Mouse (Mus musculus) intestine, embryonic 14.5 days (tissue): Measurements from ENCODE around the gene Btnl1. TPM values are rescaled to one million over a fixed set of nuclear protein-coding genes. Genes with fewer than 3 reads are reported as not detected.

ENCODE experiments used
- ATAC-seq: fragments of 200-750 bp; cut with Nextera tagmentation; replicated peaks from 2 replicates; pipeline ENCODE4 v1.8.0; 2017; ENCODE audit warnings: low read depth, moderate number of reproducible peaks, moderate TSS enrichment, moderate library complexity; ENCODE audit not compliant: low FRiP score, low TSS enrichment
- DNase-seq: peaks from one replicate; pipeline ENCODE4 v3.0.0-alpha.2; 2018; ENCODE audit warnings: low spot score
- H3K27ac ChIP-seq: fragments of 300-500 bp; sonication (generic); 2 replicates; pipeline ENCODE4 v1.5.1; 2014; ENCODE audit warnings: low read depth, mild to moderate bottlenecking, control low read depth
- H3K27me3 ChIP-seq: fragments of 300-500 bp; sonication (generic); replicated peaks from 2 replicates; pipeline ENCODE4 v1.6.1; 2014; ENCODE audit warnings: low read length, control low read depth; ENCODE audit not compliant: control insufficient read depth, insufficient read depth
- H3K36me3 ChIP-seq: fragments of 300-500 bp; sonication (generic); 2 replicates; pipeline ENCODE4 v1.6.1; 2014; ENCODE audit warnings: low read length, control low read depth; ENCODE audit not compliant: control insufficient read depth, insufficient read depth
- H3K4me1 ChIP-seq: fragments of 300-500 bp; sonication (generic); replicated peaks from 2 replicates; pipeline ENCODE4 v1.6.1; 2014; ENCODE audit warnings: low read length, control low read depth, mixed read lengths; ENCODE audit not compliant: control insufficient read depth, insufficient read depth
- H3K4me2 ChIP-seq: fragments of 300-500 bp; sonication (generic); 2 replicates; pipeline ENCODE4 v1.6.1; 2014; ENCODE audit warnings: low read length
- H3K4me3 ChIP-seq: fragments of 300-500 bp; sonication (generic); 2 replicates; pipeline ENCODE4 v1.5.1; 2014; ENCODE audit warnings: low read depth, low read length, control low read depth, mixed read lengths
- H3K9ac ChIP-seq: fragments of 300-500 bp; sonication (generic); 2 replicates; pipeline ENCODE4 v1.6.1; 2014; ENCODE audit warnings: mild to moderate bottlenecking, low read length
- H3K9me3 ChIP-seq: fragments of 300-500 bp; sonication (generic); 2 replicates; pipeline ENCODE4 v1.6.1; 2016; ENCODE audit warnings: low read length, control low read depth; ENCODE audit not compliant: control insufficient read depth
- WGBS: fragments of 180-500 bp; shearing (Covaris S2); extraction: QIAGEN DNeasy Blood & Tissue Kit; methylation state at CpG from one replicate; pipeline ENCODE4 v1.1.7; 2014; 5-methylcytosine and 5-hydroxymethylcytosine counted together
- polyA plus RNA-seq: library from polyadenylated mRNA; unstranded; fragments of >200 nt; fragmentation: Nextera tagmentation; extraction: Ambion mirVana; gene quantifications from 2 replicates; pipeline ENCODE4 v1.2.1, GENCODE M21; 2014

Gene Btnl1
- polyA plus RNA-seq: 0.59 and 1.3 TPM in 2 replicates

DNA sequence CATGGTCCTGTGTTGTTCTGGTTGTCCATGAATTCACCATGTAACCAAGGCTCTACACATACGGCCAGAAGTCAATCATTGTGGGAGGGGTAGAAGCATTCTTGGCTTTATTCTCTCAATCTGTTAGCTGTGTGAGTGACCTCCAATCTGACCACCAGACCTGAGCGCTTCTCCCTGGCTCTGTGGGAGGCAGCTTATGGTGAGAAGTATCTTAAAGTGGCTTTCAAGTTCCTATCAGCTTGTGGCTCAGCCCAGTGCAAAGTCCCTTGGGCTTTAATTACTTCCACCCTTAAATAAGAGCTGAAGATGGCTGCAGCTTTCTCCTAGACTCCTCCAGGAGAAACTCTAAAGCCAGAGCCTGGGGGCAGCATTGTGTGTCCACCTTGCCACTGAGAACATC lies at the start of gene Btnl1:
Btnl1 (plus strand) TSS at position 286 of the 400 bp plus-strand sequence.
- ATAC-seq (no peak), DNase-seq (no peak)
- no peak within 1 kb of the TSS for H3K27ac ChIP-seq
- no peaks in the 10 kb centered on the region for H3K9me3 ChIP-seq
- no peak within 1 kb of the TSS for H3K4me2 ChIP-seq
- no peak within 1 kb of the TSS for H3K4me3 ChIP-seq
- no peaks in the 10 kb centered on the region for H3K4me1 ChIP-seq
- H3K9ac ChIP-seq: no peak within 1 kb of the TSS
- H3K36me3 ChIP-seq: no peaks in the 10 kb centered on the region
- WGBS: 78% methylated on average over 2 of the region's 2 CpGs
- H3K27me3 ChIP-seq: no peaks in the 10 kb centered on the region

DNA sequence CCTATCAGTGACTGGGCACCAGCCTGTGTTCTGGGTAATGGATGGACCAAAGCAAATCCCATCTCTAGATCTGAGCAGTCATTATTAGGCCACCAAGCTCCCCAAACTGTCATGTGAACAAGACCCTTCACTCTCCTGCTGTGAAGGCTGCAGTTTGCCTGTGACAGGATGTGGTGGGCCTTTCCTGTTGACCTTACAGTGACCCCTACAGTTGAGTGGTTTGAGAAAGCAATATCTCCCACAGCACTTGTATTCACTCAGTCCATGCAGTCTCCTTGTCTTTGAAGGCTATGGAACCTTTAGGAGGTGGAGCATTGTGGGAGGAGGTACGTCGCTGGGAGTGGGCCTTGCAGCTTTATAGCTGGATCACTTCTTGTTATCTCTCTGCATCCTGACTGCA lies 47.1 kb upstream of the Btnl1 start:
- Histone ChIP-seq H3K9ac (no peak overlapping the region), H3K27me3 (no peaks in the 10 kb centered on the region), H3K9me3 (no peaks in the 10 kb centered on the region), H3K4me2 (no peak overlapping the region), H3K4me3 (no peak overlapping the region), H3K4me1 (no peaks in the 10 kb centered on the region), H3K27ac (no peak overlapping the region), H3K36me3 (no peaks in the 10 kb centered on the region)
- WGBS: 68% methylated on average over 2 of the region's 2 CpGs
- DNase-seq (no peak), ATAC-seq (no peak)

DNA sequence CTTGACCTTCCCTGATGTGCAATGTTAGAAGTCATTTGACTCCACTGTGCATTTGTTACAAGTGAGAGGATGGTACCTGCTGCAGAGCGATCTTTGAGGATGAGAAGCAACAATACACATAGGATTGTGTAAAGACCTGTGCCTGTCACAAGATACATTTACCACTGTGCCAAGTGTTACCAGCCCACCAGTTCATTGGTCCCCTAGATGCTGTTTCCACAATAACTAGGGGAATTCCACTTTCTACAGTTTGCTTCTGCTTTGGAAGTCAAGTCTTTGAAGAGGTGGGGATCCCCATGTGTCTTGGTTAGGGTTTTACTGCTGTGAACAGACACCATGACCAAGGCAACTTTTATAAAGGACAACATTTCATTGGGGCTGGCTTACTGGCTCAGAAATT lies 45.7 kb upstream of the Btnl1 start:
- H3K4me1 ChIP-seq: no peaks in the 10 kb centered on the region
- H3K9ac ChIP-seq: no peak overlapping the region
- WGBS: 93% methylated on average over 1 of the region's 1 CpGs
- H3K36me3 ChIP-seq: no peaks in the 10 kb centered on the region
- no peak overlapping the region for H3K27ac ChIP-seq
- DNase-seq (no peak), ATAC-seq (no peak)
- no peak overlapping the region for H3K4me3 ChIP-seq
- no peaks in the 10 kb centered on the region for H3K9me3 ChIP-seq
- no peaks in the 10 kb centered on the region for H3K27me3 ChIP-seq
- no peak overlapping the region for H3K4me2 ChIP-seq

DNA sequence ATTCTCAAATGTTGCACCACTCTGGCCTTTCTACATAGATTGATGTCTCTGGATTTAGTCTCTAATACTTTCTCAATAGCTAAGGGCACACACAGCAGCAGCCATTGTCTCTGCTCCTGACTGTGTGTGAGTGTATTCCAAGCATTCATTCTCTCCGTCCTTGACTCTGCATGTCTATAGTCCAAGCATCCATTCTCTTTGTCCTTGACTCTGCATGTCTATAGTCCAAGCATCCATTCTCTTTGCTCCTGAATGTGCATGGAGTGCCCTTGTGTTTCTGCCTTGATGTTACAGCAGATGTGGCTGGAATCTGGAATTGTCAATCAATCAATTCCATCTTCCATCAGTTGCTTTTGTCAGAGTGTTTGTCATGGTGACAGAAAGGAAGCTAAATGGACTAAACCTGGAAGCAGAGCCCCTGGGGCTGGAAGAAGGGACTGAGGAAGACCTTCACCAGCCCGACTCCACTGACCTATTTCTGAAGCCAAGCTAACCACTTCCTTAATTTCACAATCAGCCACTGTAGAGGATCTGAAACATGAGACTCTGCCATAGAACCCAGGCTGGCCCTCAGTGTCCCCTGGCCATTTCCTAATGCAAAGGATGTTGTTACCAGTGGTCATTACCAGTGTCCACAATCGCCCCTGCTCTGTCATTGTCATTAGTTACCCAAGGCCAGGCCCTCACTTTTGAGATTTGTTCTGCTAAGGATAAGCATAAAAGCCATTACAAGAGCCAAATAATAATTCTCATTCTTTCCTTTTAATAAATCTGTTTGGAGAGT lies 36.1 kb upstream of the Btnl1 start:
- DNase-seq: no peak

DNA sequence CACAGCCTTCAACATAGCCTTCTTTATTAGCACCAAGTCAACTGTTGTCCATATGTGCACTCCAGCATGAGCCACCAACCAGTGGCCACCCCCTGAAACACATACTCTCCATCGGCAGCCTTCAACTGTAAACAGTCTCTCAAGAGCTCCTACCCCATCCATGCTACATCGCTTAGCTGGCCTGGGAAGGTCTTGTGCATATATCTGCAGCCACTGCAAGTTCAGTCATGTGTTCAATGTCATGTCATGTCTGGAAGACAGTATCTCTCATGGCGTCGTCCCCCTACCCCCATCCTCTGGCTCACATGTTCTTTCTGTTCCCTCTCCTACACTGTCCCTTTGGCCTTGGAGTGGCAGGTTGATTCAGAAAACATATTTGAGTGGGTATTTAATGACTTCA lies 32.0 kb upstream of the Btnl1 start:
- no peaks in the 10 kb centered on the region for H3K4me1 ChIP-seq
- WGBS: 83% methylated on average over 4 of the region's 4 CpGs
- no peaks in the 10 kb centered on the region for H3K36me3 ChIP-seq
- H3K9ac ChIP-seq: no peak overlapping the region
- no peak for ATAC-seq
- DNase-seq: no peak
- no peak overlapping the region for H3K4me2 ChIP-seq
- H3K9me3 ChIP-seq: no peaks in the 10 kb centered on the region
- 0 out of 2 replicates have a peak, but pooled peaks cover 3% of the 10 kb centered on the region for H3K27me3 ChIP-seq
- no peak overlapping the region for H3K4me3 ChIP-seq
- no peak overlapping the region for H3K27ac ChIP-seq

More for the DNA sequence above, 36.1 kb upstream of the Btnl1 start:
- WGBS: 64% methylated on average over 3 of the region's 3 CpGs
- Histone ChIP-seq H3K4me1 (no peaks in the 10 kb centered on the region), H3K4me3 (no peak overlapping the region), H3K4me2 (no peak overlapping the region), H3K9me3 (no peaks in the 10 kb centered on the region), H3K27me3 (0 out of 2 replicates have a peak, but pooled peaks cover 3% of the 10 kb centered on the region), H3K36me3 (no peaks in the 10 kb centered on the region), H3K27ac (no peak overlapping the region), H3K9ac (no peak overlapping the region)
- no peak for ATAC-seq

DNA sequence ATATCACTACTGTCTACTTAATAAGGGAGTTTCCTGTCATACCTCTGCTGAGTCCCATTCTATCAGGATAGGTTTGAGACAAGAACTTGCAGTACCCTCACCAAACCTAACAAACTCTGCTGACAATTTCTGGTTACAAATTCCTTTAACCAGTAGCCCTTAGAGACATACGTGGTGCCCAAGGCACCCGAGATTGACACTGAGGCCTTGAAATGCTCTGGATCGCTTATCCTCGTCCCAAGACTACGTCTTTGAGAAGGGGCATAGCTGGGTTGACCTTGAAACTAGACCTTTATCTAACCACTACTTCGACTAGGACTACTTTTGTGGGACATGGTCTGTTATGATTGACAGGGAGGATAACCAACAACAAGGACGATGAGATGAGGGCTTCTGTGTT lies 31.4 kb upstream of the Btnl1 start:
- no peaks in the 10 kb centered on the region for H3K4me1 ChIP-seq
- 83% methylated on average over 7 of the region's 7 CpGs for WGBS
- ATAC-seq: no peak

DNA sequence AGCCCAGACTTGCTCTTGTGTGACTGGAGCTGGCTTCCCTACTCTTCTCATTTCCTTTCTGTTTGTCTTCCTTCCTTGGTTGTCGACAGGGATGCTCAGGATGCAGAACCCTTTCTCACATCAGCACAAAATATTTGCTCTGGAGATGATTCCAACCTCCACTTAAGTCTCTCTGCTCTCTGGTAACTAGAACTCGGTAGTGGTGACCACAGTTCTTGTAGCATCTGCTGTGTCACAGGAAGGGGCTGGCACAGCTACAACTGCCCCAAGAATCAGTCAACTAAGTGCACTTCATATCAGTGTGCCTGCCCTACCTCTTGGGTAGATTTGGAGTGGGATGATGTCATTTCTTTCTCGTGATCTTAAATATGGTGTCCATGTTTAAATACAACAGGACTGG lies 30.9 kb upstream of the Btnl1 start:
- Histone ChIP-seq H3K4me1 (no peaks in the 10 kb centered on the region), H3K9me3 (no peaks in the 10 kb centered on the region), H3K27me3 (0 out of 2 replicates have a peak, but pooled peaks cover 3% of the 10 kb centered on the region), H3K36me3 (no peaks in the 10 kb centered on the region), H3K27ac (no peak overlapping the region), H3K4me2 (no peak overlapping the region), H3K9ac (no peak overlapping the region), H3K4me3 (no peak overlapping the region)
- WGBS: 64% methylated on average over 3 of the region's 3 CpGs
- no peak for ATAC-seq
- no peak for DNase-seq

More for the DNA sequence above, 31.4 kb upstream of the Btnl1 start:
- Histone ChIP-seq H3K27me3 (0 out of 2 replicates have a peak, but pooled peaks cover 3% of the 10 kb centered on the region), H3K4me3 (no peak overlapping the region), H3K9me3 (no peaks in the 10 kb centered on the region), H3K9ac (no peak overlapping the region), H3K27ac (no peak overlapping the region), H3K4me2 (no peak overlapping the region), H3K36me3 (no peaks in the 10 kb centered on the region)
- DNase-seq: no peak

DNA sequence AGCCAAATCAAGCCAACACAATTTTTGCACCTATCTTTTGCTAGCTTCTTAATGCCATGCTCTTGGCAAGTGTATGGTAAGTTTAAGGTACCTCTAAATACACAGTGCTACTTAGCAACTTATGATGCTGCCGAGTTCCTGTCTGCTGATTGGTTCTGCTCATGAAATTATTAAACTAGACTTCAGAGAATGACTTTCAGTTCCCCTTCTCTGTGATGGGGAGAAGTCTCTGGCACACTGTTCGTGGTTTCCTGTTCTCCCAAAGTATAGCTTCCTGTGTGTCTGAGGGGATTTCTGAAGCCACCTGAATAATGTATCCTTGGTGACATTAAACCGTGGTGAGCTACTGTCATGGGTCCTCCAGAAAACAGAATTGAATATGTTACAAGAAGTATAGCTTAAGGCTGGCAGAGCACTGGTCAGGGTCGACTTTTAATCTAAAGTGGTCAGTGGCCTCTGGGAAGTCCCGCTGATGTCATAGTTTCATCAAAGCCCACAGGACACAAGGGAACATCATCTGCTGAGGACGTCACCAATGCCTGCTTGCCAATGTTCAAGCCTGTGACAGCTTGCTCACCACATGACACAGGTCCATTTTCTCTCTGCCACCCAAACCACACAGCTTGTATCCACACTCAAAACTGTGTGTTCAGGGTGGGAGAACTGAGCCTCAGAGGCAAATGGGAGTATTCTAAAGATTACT lies 29.2 kb upstream of the Btnl1 start:
- 63% methylated on average over 6 of the region's 6 CpGs for WGBS
- Histone ChIP-seq H3K4me2 (no peak overlapping the region), H3K9me3 (no peaks in the 10 kb centered on the region), H3K27ac (no peak overlapping the region), H3K9ac (no peak overlapping the region), H3K27me3 (no peaks in the 10 kb centered on the region), H3K36me3 (no peaks in the 10 kb centered on the region), H3K4me1 (no peaks in the 10 kb centered on the region), H3K4me3 (no peak overlapping the region)
- no peak for ATAC-seq
- no peak for DNase-seq
